Mouse (Mus musculus) splenic B cell, adult 2 months (primary cell): Measurements from ENCODE around the gene Pcgf2.
"Not testable (repeated sequence)": the region's sequence is repeated elsewhere in the genome, so short reads cannot be mapped to it uniquely, and the experiment has no call there.

Experiments used
- DNase-seq: peaks from one replicate; pipeline ENCODE4 v3.0.0-alpha.2; 2011; ENCODE audit warnings: low read depth, low spot score
- H3K27me3 ChIP-seq: 2 replicates; pipeline ENCODE4 v1.6.1; 2012; ENCODE audit warnings: mild to moderate bottlenecking, low read length, moderate library complexity, mixed read lengths; ENCODE audit not compliant: control insufficient read depth, poor library complexity, insufficient read depth, severe bottlenecking
- H3K36me3 ChIP-seq: 2 replicates; pipeline ENCODE4 v1.6.1; 2012; ENCODE audit warnings: mild to moderate bottlenecking, low read length, moderate library complexity, mixed read lengths; ENCODE audit not compliant: control insufficient read depth, poor library complexity, insufficient read depth, severe bottlenecking

The Pcgf2 gene

GRCm38 (mm10) chr11:97661648-97662133 lies 38.6 kb downstream of the Pcgf2 start:
- peak; percentile 64 for DNase-seq
- Histone ChIP-seq H3K27me3 (no peaks in the 10 kb centered on the region), H3K36me3 (peaks cover 6% of the 10 kb centered on the region; the same call in 1 of the 2 replicates)

GRCm38 (mm10) chr11:97660734-97661647 lies 39.3 kb downstream of the Pcgf2 start:
- peak; percentile 62 for DNase-seq
- peaks cover 2% of the 10 kb centered on the region; the same call in 1 of the 2 replicates for H3K36me3 ChIP-seq
- H3K27me3 ChIP-seq: no peaks in the 10 kb centered on the region

- H3K36me3 ChIP-seq: peaks cover 2% of the 10 kb centered on the region; the same call in 1 of the 2 replicates
- DNase-seq: peak; percentile 82
- H3K27me3 ChIP-seq: no peaks in the 10 kb centered on the region
These were observed 40.1 kb downstream of the Pcgf2 start for GRCm38 (mm10) chr11:97659990-97660714.

GRCm38 (mm10) chr11:97659267-97659989 lies 40.9 kb downstream of the Pcgf2 start:
- Histone ChIP-seq H3K27me3 (no peaks in the 10 kb centered on the region), H3K36me3 (peaks cover 2% of the 10 kb centered on the region; the same call in 1 of the 2 replicates)
- DNase-seq: peak; percentile 94

- Histone ChIP-seq H3K27me3 (no peaks in the 10 kb centered on the region), H3K36me3 (peaks cover 2% of the 10 kb centered on the region; the same call in 1 of the 2 replicates)
- no peak for DNase-seq
These were observed 41.5 kb downstream of the Pcgf2 start for GRCm38 (mm10) chr11:97658751-97659266.

- H3K27me3 ChIP-seq, H3K36me3 ChIP-seq, DNase-seq: not testable (repeated sequence)
These were observed 42.3 kb downstream of the Pcgf2 start for GRCm38 (mm10) chr11:97657967-97658366.

- no peaks in the 10 kb centered on the region for H3K27me3 ChIP-seq
- no peak for DNase-seq
- peaks cover 2% of the 10 kb centered on the region; the same call in 1 of the 2 replicates for H3K36me3 ChIP-seq
These were observed 42.9 kb downstream of the Pcgf2 start for GRCm38 (mm10) chr11:97657184-97657945.

GRCm38 (mm10) chr11:97656269-97656971 lies 43.9 kb downstream of the Pcgf2 start:
- no peak for DNase-seq
- peaks cover 2% of the 10 kb centered on the region; the same call in 1 of the 2 replicates for H3K36me3 ChIP-seq

GRCm38 (mm10) chr11:97654210-97654609 lies 46.1 kb downstream of the Pcgf2 start:
- Histone ChIP-seq H3K27me3 (no peaks in the 10 kb centered on the region), H3K36me3 (peaks cover 2% of the 10 kb centered on the region; the same call in 1 of the 2 replicates)
- DNase-seq: no peak

More at GRCm38 (mm10) chr11:97656269-97656971, 43.9 kb downstream of the Pcgf2 start:
- H3K27me3 ChIP-seq: no peaks in the 10 kb centered on the region

- not testable (repeated sequence) for DNase-seq, H3K36me3 ChIP-seq, H3K27me3 ChIP-seq
These were observed 46.9 kb downstream of the Pcgf2 start for GRCm38 (mm10) chr11:97653376-97653775.

GRCm38 (mm10) chr11:97650341-97650740 lies 50.0 kb downstream of the Pcgf2 start:
- no peaks in the 10 kb centered on the region for H3K36me3 ChIP-seq
- DNase-seq: no peak
- H3K27me3 ChIP-seq: no peaks in the 10 kb centered on the region

- not testable (repeated sequence) for H3K36me3 ChIP-seq, DNase-seq, H3K27me3 ChIP-seq
These were observed 51.8 kb downstream of the Pcgf2 start for GRCm38 (mm10) chr11:97648541-97648940.

GRCm38 (mm10) chr11:97644834-97645233 lies 55.5 kb downstream of the Pcgf2 start:
- Histone ChIP-seq H3K36me3 (no peaks in the 10 kb centered on the region), H3K27me3 (no peaks in the 10 kb centered on the region)
- DNase-seq: peak; percentile 84
